10 mouse cellular contexts compared by ENCODE assay signal in the genomic region with DNA sequence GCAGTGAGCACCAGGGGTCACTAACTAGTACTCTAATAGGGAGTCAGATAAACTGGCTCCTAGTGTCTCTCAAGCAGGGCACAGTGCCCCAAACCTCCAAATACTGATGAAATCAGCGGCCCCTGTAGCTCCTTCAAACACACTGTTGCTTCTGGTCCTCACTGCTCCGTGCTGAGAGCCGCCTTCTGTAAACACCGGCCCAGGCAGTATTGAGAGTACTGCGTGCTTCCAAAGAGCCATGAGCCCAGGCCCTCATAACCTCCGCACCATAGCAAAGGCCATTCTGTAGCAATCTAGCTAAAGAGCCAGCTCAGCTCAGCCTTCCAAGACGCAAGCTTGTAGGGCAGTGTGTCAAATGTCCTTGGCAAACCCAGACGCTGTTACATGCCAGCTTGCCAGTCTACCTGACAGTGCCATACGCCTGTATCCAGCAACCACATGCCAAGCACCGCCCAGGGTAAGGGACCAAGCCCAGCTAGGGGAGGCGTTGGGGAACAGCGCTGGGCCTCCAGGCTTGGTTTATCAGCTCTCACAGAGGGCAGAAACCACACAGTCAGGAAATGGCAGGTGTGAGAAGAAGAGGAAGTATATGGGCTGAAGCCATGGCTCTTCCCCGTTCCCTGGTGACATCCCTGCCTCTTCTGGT. TPM values are rescaled to one million over a fixed set of nuclear protein-coding genes. Genes with fewer than 3 reads are reported as not detected.
DNase-seq lines count a peak whose midpoint lies in the region; ATAC-seq and TF ChIP-seq lines count a peak whose summit lies in the region.
"Had no signal": no experiment of that assay in that cellular context is flagged by ENCODE, and none has a peak within 500 bp of the region (broad histone marks: within the 10 kb centered on the region; RNA-seq: fewer than 3 reads in every experiment).

No protein-coding gene starts in this region.

- H3K36me3 ChIP-seq in liver, embryonic 14.5 days (replicated peaks; ENCODE audit: control insufficient read depth, insufficient read depth, low read depth), result no peaks in the 10 kb centered on the region
- H3K36me3 ChIP-seq in stomach, postnatal 0 days (ENCODE audit: control insufficient read depth, insufficient read depth, low read length), result no peaks in the 10 kb centered on the region
- no peaks in the 10 kb centered on the region for H3K36me3 ChIP-seq in midbrain, embryonic 14.5 days (ENCODE audit: control insufficient read depth, insufficient read depth, low read length)
- H3K36me3 ChIP-seq: embryonic facial prominence, embryonic 12.5 days; midbrain, embryonic 12.5 days had no signal

- peak; percentile 65 for ATAC-seq in cerebellum, adult (ENCODE audit: insufficient number of reproducible peaks, low FRiP score, low TSS enrichment)
- ATAC-seq in granulocyte monocyte progenitor cell, adult 5-6 weeks (replicated peaks; ENCODE audit: poor library complexity, severe bottlenecking), result peak; percentile 74
- peak; percentile 88 for ATAC-seq in liver, embryonic 14.5 days (ENCODE audit: insufficient read depth)
- peak; percentile 63 for ATAC-seq in stomach, postnatal 0 days (ENCODE audit: low FRiP score, low TSS enrichment)
- no peak for ATAC-seq in midbrain, embryonic 14.5 days (ENCODE audit: low FRiP score, low TSS enrichment)

- peak overlapping the region; percentile 93 for H3K27ac ChIP-seq in liver, embryonic 14.5 days
- H3K27ac ChIP-seq in stomach, postnatal 0 days (replicated peaks), result peak overlapping the region; percentile 1
- H3K27ac ChIP-seq in midbrain, embryonic 14.5 days (replicated peaks; ENCODE audit: low read depth, low read length), result no peak overlapping the region
- H3K27ac ChIP-seq: embryonic facial prominence, embryonic 12.5 days; midbrain, embryonic 12.5 days had no signal

- peak; percentile 16 to 44 for DNase-seq in spleen, adult 18-20 months
- DNase-seq in spleen, adult 12 weeks (ENCODE audit: low spot score), result no peak
- peak in 2 of 3 experiments; percentile 59 to 66 for DNase-seq in liver, embryonic 14.5 days (ENCODE audit: low read depth in 3 of 3, low spot score in 3 of 3)
- peak; percentile 70 for DNase-seq in stomach, postnatal 0 days (ENCODE audit: low spot score)
- no peak for DNase-seq in embryo, embryonic 10 days (ENCODE audit: low spot score)
- DNase-seq in midbrain, embryonic 14.5 days, result no peak

- WGBS in liver, embryonic 14.5 days (ENCODE audit: insufficient replicate concordance), result 13% methylated on average over 13 of the region's 13 CpGs
- WGBS in stomach, postnatal 0 days, result 60% methylated on average over 13 of the region's 13 CpGs
- 86% methylated on average over 13 of the region's 13 CpGs for WGBS in midbrain, embryonic 14.5 days

- TF ChIP-seq EP300 in liver, embryonic 14.5 days (IDR thresholded peaks at IDR 0.05; ENCODE audit: low read depth), result peak; percentile 43; the same call in 1 of the 2 replicates
- no peak for TF ChIP-seq EP300 in stomach, postnatal 0 days (optimal IDR thresholded peaks at IDR 0.05)

- no peaks in the 10 kb centered on the region for H3K9me3 ChIP-seq in liver, embryonic 14.5 days (ENCODE audit: control insufficient read depth, low read length)
- H3K9me3 ChIP-seq in stomach, postnatal 0 days (ENCODE audit: control insufficient read depth, low read length), result no peaks in the 10 kb centered on the region
- H3K9me3 ChIP-seq in midbrain, embryonic 14.5 days (ENCODE audit: control insufficient read depth, low read length), result no peaks in the 10 kb centered on the region
- H3K9me3 ChIP-seq: embryonic facial prominence, embryonic 12.5 days; midbrain, embryonic 12.5 days had no signal

- peak overlapping the region; percentile 51 for H3K4me2 ChIP-seq in liver, embryonic 14.5 days (ENCODE audit: low read depth)
- no peak overlapping the region for H3K4me2 ChIP-seq in stomach, postnatal 0 days (replicated peaks; ENCODE audit: low read depth)
- no peak overlapping the region for H3K4me2 ChIP-seq in midbrain, embryonic 14.5 days (ENCODE audit: low read length)
- H3K4me2 ChIP-seq: embryonic facial prominence, embryonic 12.5 days; midbrain, embryonic 12.5 days had no signal

- peak overlapping the region; percentile 1 to 12; a peak in 1 of 4 replicates for H3K4me3 ChIP-seq in liver, embryonic 14.5 days (ENCODE audit: insufficient read depth in 1 of 2, low read depth in 2 of 2, low read length in 2 of 2)
- H3K4me3 ChIP-seq in stomach, postnatal 0 days (ENCODE audit: low read depth, low read length), result no peak overlapping the region
- no peak overlapping the region for H3K4me3 ChIP-seq in midbrain, embryonic 14.5 days (replicated peaks; ENCODE audit: low read depth, low read length)
- H3K4me3 ChIP-seq: embryonic facial prominence, embryonic 12.5 days; midbrain, embryonic 12.5 days had no signal

- peak; percentile 13 for TF ChIP-seq CTCF in liver, embryonic 14.5 days (IDR thresholded peaks at IDR 0.05; ENCODE audit: low read depth)
- TF ChIP-seq CTCF in stomach, postnatal 0 days (IDR thresholded peaks at IDR 0.05; ENCODE audit: low read depth), result no peak

- no peaks in the 10 kb centered on the region for H3K27me3 ChIP-seq in liver, embryonic 14.5 days (ENCODE audit: control insufficient read depth, insufficient read depth, low read length)
- H3K27me3 ChIP-seq in stomach, postnatal 0 days (ENCODE audit: control insufficient read depth, insufficient read depth, low read length), result no peaks in the 10 kb centered on the region
- no peaks in the 10 kb centered on the region for H3K27me3 ChIP-seq in midbrain, embryonic 14.5 days (ENCODE audit: control insufficient read depth, insufficient read depth, low read length)
- H3K27me3 ChIP-seq: embryonic facial prominence, embryonic 12.5 days; midbrain, embryonic 12.5 days had no signal

- H3K9ac ChIP-seq in liver, embryonic 14.5 days (replicated peaks), result peak overlapping the region; percentile 51
- H3K9ac ChIP-seq in stomach, postnatal 0 days (ENCODE audit: low read length), result no peak overlapping the region
- H3K9ac ChIP-seq in midbrain, embryonic 14.5 days (replicated peaks; ENCODE audit: low read length), result no peak overlapping the region
- H3K9ac ChIP-seq: embryonic facial prominence, embryonic 12.5 days; midbrain, embryonic 12.5 days had no signal

- peaks cover 43 to 52% of the 10 kb centered on the region in 2 experiments for H3K4me1 ChIP-seq in liver, embryonic 14.5 days (replicated peaks; ENCODE audit: control insufficient read depth in 2 of 2, insufficient read depth in 2 of 2, low read length in 1 of 2)
- H3K4me1 ChIP-seq in stomach, postnatal 0 days (replicated peaks; ENCODE audit: control insufficient read depth, insufficient read depth), result peaks cover 8% of the 10 kb centered on the region; the same call in 1 of the 2 replicates
- H3K4me1 ChIP-seq in midbrain, embryonic 14.5 days (ENCODE audit: control insufficient read depth, insufficient read depth, low read length), result peaks cover 18% of the 10 kb centered on the region

RNA-seq across cellular contexts. Expression of gene Commd7, which starts 24.6 kb away (rescaled TPM):
- 24.1 and 32.9 TPM in 2 replicates for total RNA-seq in granulocyte monocyte progenitor cell, adult 5-6 weeks (2014; fragmentation: Nextera tagmentation)
- 41.9 and 50.4 TPM in 2 replicates for total RNA-seq in granulocyte monocyte progenitor cell, adult 5-6 weeks (2017)
- 5.4 and 9.5 TPM in 2 replicates for polyA plus RNA-seq in liver, embryonic 14.5 days (2012; rRNA removed)
- polyA plus RNA-seq in liver, embryonic 14.5 days (2014; fragmentation: Nextera tagmentation; extraction: Ambion mirVana), result 24.9 and 25.4 TPM in 2 replicates
- 68.1 and 70.1 TPM in 2 replicates for polyA plus RNA-seq in stomach, postnatal 0 days (2015; fragmentation: Nextera tagmentation; extraction: Ambion mirVana)
- polyA plus RNA-seq in midbrain, embryonic 14.5 days (2014; fragmentation: Nextera tagmentation; extraction: Ambion mirVana), result 76.0 and 92.8 TPM in 2 replicates

RNA-seq across cellular contexts. Expression of gene Dnmt3b, which starts 41.3 kb away (rescaled TPM):
- total RNA-seq in granulocyte monocyte progenitor cell, adult 5-6 weeks (2014; fragmentation: Nextera tagmentation), result 18.7 and 23.7 TPM in 2 replicates
- total RNA-seq in granulocyte monocyte progenitor cell, adult 5-6 weeks (2017), result 13.9 and 18.5 TPM in 2 replicates
- polyA plus RNA-seq in liver, embryonic 14.5 days (2012; rRNA removed), result 2.2 and 2.8 TPM in 2 replicates
- polyA plus RNA-seq in liver, embryonic 14.5 days (2014; fragmentation: Nextera tagmentation; extraction: Ambion mirVana), result 4.1 and 4.3 TPM in 2 replicates
- polyA plus RNA-seq in stomach, postnatal 0 days (2015; fragmentation: Nextera tagmentation; extraction: Ambion mirVana), result 2.6 and 3.0 TPM in 2 replicates
- polyA plus RNA-seq in midbrain, embryonic 14.5 days (2014; fragmentation: Nextera tagmentation; extraction: Ambion mirVana), result 3.1 and 3.2 TPM in 2 replicates

Comparison
In these comparisons a context has a peak if more than half of its experiments do, and no peak if none do; other contexts are left out.
1. DNase-seq: peak in spleen, adult 18-20 months (2 of 2), liver, embryonic 14.5 days (2 of 3) and stomach, postnatal 0 days (single experiment); none in spleen, adult 12 weeks (single experiment), embryo, embryonic 10 days (single experiment) and midbrain, embryonic 14.5 days (single experiment).
2. H3K4me3 ChIP-seq: peak in liver, embryonic 14.5 days (2 of 2); none in stomach, postnatal 0 days (single experiment) and midbrain, embryonic 14.5 days (single experiment).